Mouse (Mus musculus) midbrain, embryonic 12.5 days (tissue): Measurements from ENCODE around the gene Nprl3. TPM values are rescaled to one million over a fixed set of nuclear protein-coding genes. Genes with fewer than 3 reads are reported as not detected.

Experiments
- ATAC-seq: fragments of 200-750 bp; cut with Nextera tagmentation; 2 replicates; pipeline ENCODE4 v1.8.0; 2017; ENCODE audit warnings: low read depth, moderate TSS enrichment, moderate library complexity; ENCODE audit not compliant: low FRiP score
- H3K27ac ChIP-seq: fragments of 300-500 bp; sonication (generic); replicated peaks from 2 replicates; pipeline ENCODE4 v1.5.1; 2016; ENCODE audit warnings: mild to moderate bottlenecking
- H3K27me3 ChIP-seq: fragments of 300-500 bp; sonication (generic); 2 replicates; pipeline ENCODE4 v1.6.1; 2016; ENCODE audit warnings: mild to moderate bottlenecking
- H3K36me3 ChIP-seq: fragments of 300-500 bp; sonication (generic); 2 replicates; pipeline ENCODE4 v1.6.1; 2016
- H3K4me1 ChIP-seq: fragments of 300-500 bp; sonication (generic); 2 replicates; pipeline ENCODE4 v1.6.1; 2016
- H3K4me2 ChIP-seq: fragments of 300-500 bp; sonication (generic); replicated peaks from 2 replicates; pipeline ENCODE4 v1.6.1; 2016; ENCODE audit warnings: mild to moderate bottlenecking, moderate library complexity
- H3K4me3 ChIP-seq: fragments of 300-500 bp; sonication (generic); 2 replicates; pipeline ENCODE4 v1.5.1; 2016; ENCODE audit warnings: mild to moderate bottlenecking
- H3K9ac ChIP-seq: fragments of 300-500 bp; sonication (generic); replicated peaks from 2 replicates; pipeline ENCODE4 v1.6.1; 2016; ENCODE audit warnings: mild to moderate bottlenecking, moderate library complexity
- H3K9me3 ChIP-seq: fragments of 300-500 bp; sonication (generic); 2 replicates; pipeline ENCODE4 v1.6.1; 2016; ENCODE audit warnings: mild to moderate bottlenecking
- WGBS: fragments of 180-500 bp; shearing (Covaris S2); methylation state at CpG from one replicate; pipeline ENCODE4 v1.1.7; 2016; 5-methylcytosine and 5-hydroxymethylcytosine counted together
- polyA plus RNA-seq: library from polyadenylated mRNA; unstranded; fragments of >200 nt; fragmentation: Nextera tagmentation; extraction: Ambion mirVana; gene quantifications from 2 replicates; pipeline ENCODE4 v1.2.1, GENCODE M21; 2016

Gene Nprl3
- polyA plus RNA-seq, 1 experiment from 2014 or later: 44.7 TPM

DNA sequence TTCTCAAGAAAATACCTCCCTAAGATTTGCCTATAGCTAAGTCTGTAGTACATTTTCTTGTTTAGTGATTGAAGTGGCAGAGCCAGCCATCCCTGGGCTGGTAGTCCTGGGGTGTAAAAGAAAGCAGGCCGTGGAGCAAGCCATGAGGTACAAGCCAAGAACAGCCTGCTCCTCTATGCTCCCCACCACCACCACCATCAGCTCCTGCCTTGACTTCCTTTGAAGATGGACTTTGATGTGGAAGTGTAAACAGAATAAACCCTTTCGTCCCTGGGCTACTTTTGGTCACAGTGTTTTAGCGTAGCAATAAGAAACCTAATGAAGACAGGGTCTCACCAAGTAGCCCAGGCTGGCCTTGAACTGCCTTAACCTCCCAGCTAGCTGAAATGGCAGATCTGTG lies 69.7 kb downstream of the Nprl3 start:
- Histone ChIP-seq H3K9ac (no peak overlapping the region), H3K4me3 (no peak overlapping the region), H3K36me3 (no peaks in the 10 kb centered on the region), H3K27ac (no peak overlapping the region), H3K4me1 (no peaks in the 10 kb centered on the region), H3K9me3 (no peaks in the 10 kb centered on the region), H3K27me3 (peaks cover 4% of the 10 kb centered on the region), H3K4me2 (no peak overlapping the region)
- WGBS: 70% methylated on average over 3 of the region's 3 CpGs
- ATAC-seq: no peak

DNA sequence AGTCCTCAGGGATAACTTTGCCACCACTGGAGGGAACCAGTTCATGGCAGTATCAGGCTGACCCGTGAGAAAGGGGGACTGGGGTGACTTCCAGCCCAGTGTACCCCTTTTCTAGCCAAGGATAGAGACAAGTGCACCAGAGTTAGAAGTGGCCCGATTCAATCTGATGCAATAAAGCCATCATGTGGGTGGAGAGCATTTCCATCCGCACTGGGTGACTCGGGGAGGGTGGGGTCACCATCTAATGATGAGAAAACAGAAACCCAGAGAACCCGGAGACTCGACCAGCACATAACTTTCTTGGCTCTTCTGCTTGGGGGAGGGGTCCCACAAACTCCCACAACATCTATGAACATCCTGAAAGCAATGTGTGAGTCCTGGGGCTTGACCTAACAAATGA lies 70.8 kb downstream of the Nprl3 start:
- no peak overlapping the region for H3K4me3 ChIP-seq
- H3K4me2 ChIP-seq: no peak overlapping the region
- H3K36me3 ChIP-seq: no peaks in the 10 kb centered on the region
- peaks cover 4% of the 10 kb centered on the region; the same call in 1 of the 2 replicates for H3K27me3 ChIP-seq
- 82% methylated on average over 6 of the region's 6 CpGs for WGBS
- no peak for ATAC-seq
- H3K9ac ChIP-seq: no peak overlapping the region
- no peak overlapping the region for H3K27ac ChIP-seq
- no peaks in the 10 kb centered on the region for H3K4me1 ChIP-seq
- no peaks in the 10 kb centered on the region for H3K9me3 ChIP-seq

DNA sequence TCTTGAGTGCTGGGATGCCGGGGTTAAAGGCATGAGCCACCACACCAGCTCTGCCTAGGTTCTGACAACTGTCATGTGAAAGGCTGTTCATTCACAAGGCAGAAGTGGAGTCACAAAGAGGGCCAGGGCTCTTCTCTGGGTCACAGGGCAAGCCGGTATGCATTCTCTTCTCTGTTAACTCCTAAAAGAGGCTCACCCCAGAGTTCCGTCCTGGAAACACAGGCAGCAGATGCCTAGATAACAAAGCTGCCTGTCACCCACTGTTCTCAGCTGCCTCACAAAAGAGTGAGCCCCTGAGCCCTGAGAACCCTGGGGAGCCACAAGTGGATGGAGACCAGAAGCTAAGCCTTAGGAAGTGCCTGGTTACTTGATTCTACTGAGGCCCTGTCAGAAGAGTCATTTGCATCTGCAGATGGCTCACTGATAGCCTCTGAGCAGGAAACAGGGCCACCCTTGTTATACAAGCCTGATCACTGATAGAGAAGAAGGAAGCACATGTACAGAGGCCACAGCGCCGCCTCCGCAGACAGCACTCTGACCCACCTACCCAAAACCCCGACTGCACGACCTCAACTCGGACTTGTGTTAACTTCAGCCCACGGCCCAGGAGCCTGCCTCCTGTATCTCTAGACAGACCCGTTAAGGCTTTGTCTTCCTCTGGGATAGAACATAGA lies 71.5 kb downstream of the Nprl3 start:
- H3K4me1 ChIP-seq: no peaks in the 10 kb centered on the region
- no peak overlapping the region for H3K27ac ChIP-seq
- no peak overlapping the region for H3K9ac ChIP-seq
- H3K4me3 ChIP-seq: no peak overlapping the region
- no peak for ATAC-seq
- WGBS: 23% methylated on average over 11 of the region's 11 CpGs
- H3K9me3 ChIP-seq: no peaks in the 10 kb centered on the region
- no peaks in the 10 kb centered on the region for H3K36me3 ChIP-seq
- H3K4me2 ChIP-seq: no peak overlapping the region
- H3K27me3 ChIP-seq: peaks cover 4% of the 10 kb centered on the region; the same call in 1 of the 2 replicates

- no peak for ATAC-seq
- Histone ChIP-seq H3K9ac (no peak overlapping the region), H3K4me2 (no peak overlapping the region), H3K9me3 (no peaks in the 10 kb centered on the region), H3K4me3 (no peak overlapping the region), H3K4me1 (no peaks in the 10 kb centered on the region), H3K27me3 (peaks cover 4% of the 10 kb centered on the region; the same call in 1 of the 2 replicates), H3K36me3 (no peaks in the 10 kb centered on the region), H3K27ac (no peak overlapping the region)
- 85% methylated on average over 5 of the region's 5 CpGs for WGBS
Observed at GRCm38 (mm10) chr11:32194626-32195025, 72.9 kb downstream of the Nprl3 start.

GRCm38 (mm10) chr11:32194086-32194485 lies 73.4 kb downstream of the Nprl3 start:
- Histone ChIP-seq H3K9me3 (no peaks in the 10 kb centered on the region), H3K4me1 (no peaks in the 10 kb centered on the region), H3K9ac (no peak overlapping the region), H3K27me3 (peaks cover 4% of the 10 kb centered on the region; the same call in 1 of the 2 replicates), H3K36me3 (no peaks in the 10 kb centered on the region), H3K4me2 (no peak overlapping the region), H3K4me3 (no peak overlapping the region), H3K27ac (no peak overlapping the region)
- ATAC-seq: no peak
- WGBS: 88% methylated on average over 10 of the region's 10 CpGs

DNA sequence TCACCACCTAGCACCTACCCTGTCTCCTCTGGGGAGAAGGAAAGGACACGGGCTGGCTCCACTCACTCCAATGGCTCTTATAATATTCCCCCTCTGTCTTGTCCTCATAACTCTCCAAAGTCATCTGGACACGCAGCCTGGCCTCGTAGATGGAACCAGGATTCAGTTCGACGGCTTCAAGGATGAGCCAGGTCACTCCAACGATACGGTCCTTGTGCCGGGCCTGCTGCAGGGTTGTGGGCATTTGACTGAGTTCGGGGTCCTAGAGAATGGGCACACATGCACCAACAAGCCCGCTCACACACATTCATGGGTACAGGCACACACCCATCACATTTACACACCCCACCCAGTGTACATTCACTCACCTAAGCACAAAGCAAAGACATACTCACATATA lies 74.4 kb downstream of the Nprl3 start:
- Histone ChIP-seq H3K4me3 (no peak overlapping the region), H3K9me3 (no peaks in the 10 kb centered on the region), H3K9ac (no peak overlapping the region), H3K4me1 (no peaks in the 10 kb centered on the region), H3K4me2 (no peak overlapping the region), H3K27me3 (peaks cover 4% of the 10 kb centered on the region; the same call in 1 of the 2 replicates), H3K36me3 (no peaks in the 10 kb centered on the region), H3K27ac (no peak overlapping the region)
- whole genome bisulfite sequencing: 92% methylated on average over 10 of the region's 10 CpGs
- ATAC-seq: no peak

- H3K9ac ChIP-seq: no peak overlapping the region
- no peak overlapping the region for H3K4me2 ChIP-seq
- no peak overlapping the region for H3K27ac ChIP-seq
- H3K27me3 ChIP-seq: peaks cover 4% of the 10 kb centered on the region; the same call in 1 of the 2 replicates
- no peaks in the 10 kb centered on the region for H3K4me1 ChIP-seq
- 77% methylated on average over 13 of the region's 13 CpGs for WGBS
- H3K36me3 ChIP-seq: no peaks in the 10 kb centered on the region
- no peak overlapping the region for H3K4me3 ChIP-seq
- H3K9me3 ChIP-seq: no peaks in the 10 kb centered on the region
- ATAC-seq: no peak
Observed at GRCm38 (mm10) chr11:32190603-32191110, 76.8 kb downstream of the Nprl3 start.

- H3K36me3 ChIP-seq: no peaks in the 10 kb centered on the region
- H3K4me2 ChIP-seq: no peak overlapping the region
- H3K9me3 ChIP-seq: no peaks in the 10 kb centered on the region
- ATAC-seq: no peak
- no peak overlapping the region for H3K27ac ChIP-seq
- whole genome bisulfite sequencing: 80% methylated on average over 9 of the region's 9 CpGs
- H3K4me1 ChIP-seq: no peaks in the 10 kb centered on the region
- H3K9ac ChIP-seq: no peak overlapping the region
- H3K4me3 ChIP-seq: no peak overlapping the region
- peaks cover 2% of the 10 kb centered on the region; the same call in 1 of the 2 replicates for H3K27me3 ChIP-seq
Observed at GRCm38 (mm10) chr11:32190119-32190518, 77.4 kb downstream of the Nprl3 start.

- Histone ChIP-seq H3K36me3 (no peaks in the 10 kb centered on the region), H3K4me2 (no peak overlapping the region), H3K27me3 (no peaks in the 10 kb centered on the region), H3K9me3 (no peaks in the 10 kb centered on the region), H3K9ac (no peak overlapping the region), H3K4me3 (no peak overlapping the region), H3K4me1 (no peaks in the 10 kb centered on the region), H3K27ac (no peak overlapping the region)
- WGBS: 70% methylated on average over 5 of the region's 5 CpGs
- ATAC-seq: no peak
Observed at GRCm38 (mm10) chr11:32189434-32189833, 78.1 kb downstream of the Nprl3 start.

DNA sequence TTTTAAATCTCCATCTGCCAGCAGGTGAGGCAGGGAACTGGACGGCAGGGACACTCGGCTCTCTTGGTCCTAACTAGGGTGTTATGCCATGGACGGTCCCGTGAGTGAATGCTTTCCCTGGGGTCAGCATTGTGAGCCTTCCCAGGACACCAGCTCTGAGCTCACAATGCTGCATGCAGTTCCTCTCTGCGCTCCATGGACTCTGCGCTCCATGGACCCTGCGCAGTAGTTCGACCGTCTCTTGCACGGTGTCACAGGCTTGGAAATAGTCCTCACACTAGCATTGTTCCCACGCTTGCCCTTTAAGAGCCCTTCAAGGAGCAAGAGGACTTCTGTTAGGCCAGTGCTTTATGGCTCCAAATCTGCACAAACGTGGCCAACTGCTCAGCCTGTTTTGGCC lies 78.6 kb downstream of the Nprl3 start:
- ATAC-seq: no peak
- Histone ChIP-seq H3K4me2 (no peak overlapping the region), H3K9me3 (no peaks in the 10 kb centered on the region), H3K27ac (no peak overlapping the region), H3K4me1 (no peaks in the 10 kb centered on the region), H3K36me3 (no peaks in the 10 kb centered on the region), H3K9ac (no peak overlapping the region), H3K27me3 (no peaks in the 10 kb centered on the region), H3K4me3 (no peak overlapping the region)
- 83% methylated on average over 12 of the region's 12 CpGs for WGBS

GRCm38 (mm10) chr11:32187256-32187655 lies 80.3 kb downstream of the Nprl3 start:
- ATAC-seq: no peak
- no peak overlapping the region for H3K27ac ChIP-seq
- H3K4me2 ChIP-seq: no peak overlapping the region
- H3K4me1 ChIP-seq: no peaks in the 10 kb centered on the region
- 94% methylated on average over 4 of the region's 4 CpGs for WGBS
- H3K9ac ChIP-seq: no peak overlapping the region
- no peaks in the 10 kb centered on the region for H3K9me3 ChIP-seq
- H3K4me3 ChIP-seq: no peak overlapping the region
- H3K36me3 ChIP-seq: no peaks in the 10 kb centered on the region
- H3K27me3 ChIP-seq: no peaks in the 10 kb centered on the region

DNA sequence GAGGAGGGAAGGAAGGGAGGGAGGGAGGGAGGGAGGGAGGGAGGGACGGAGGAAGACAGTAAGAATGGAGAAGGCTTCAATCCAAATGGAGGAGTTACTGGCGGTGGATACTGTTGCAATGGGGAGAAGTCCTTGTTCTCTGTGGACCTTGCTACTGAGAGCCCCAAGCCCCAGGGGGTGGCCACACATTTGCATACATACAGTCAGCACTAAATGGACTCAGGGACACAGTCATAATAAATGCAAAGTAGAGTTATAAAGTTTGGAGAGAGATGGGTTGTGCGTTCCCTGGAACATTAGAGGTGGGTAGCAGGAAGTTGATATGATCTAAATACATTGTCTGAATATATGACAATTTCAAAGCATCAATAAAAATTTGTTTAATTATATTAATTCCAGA lies 81.5 kb downstream of the Nprl3 start:
- H3K4me3 ChIP-seq: no peak overlapping the region
- no peaks in the 10 kb centered on the region for H3K4me1 ChIP-seq
- H3K27me3 ChIP-seq: no peaks in the 10 kb centered on the region; the same call in 1 of the 2 replicates
- no peaks in the 10 kb centered on the region for H3K9me3 ChIP-seq
- no peak overlapping the region for H3K9ac ChIP-seq
- H3K27ac ChIP-seq: no peak overlapping the region
- WGBS: 74% methylated on average over 3 of the region's 3 CpGs
- H3K4me2 ChIP-seq: no peak overlapping the region
- no peaks in the 10 kb centered on the region for H3K36me3 ChIP-seq
- no peak for ATAC-seq

DNA sequence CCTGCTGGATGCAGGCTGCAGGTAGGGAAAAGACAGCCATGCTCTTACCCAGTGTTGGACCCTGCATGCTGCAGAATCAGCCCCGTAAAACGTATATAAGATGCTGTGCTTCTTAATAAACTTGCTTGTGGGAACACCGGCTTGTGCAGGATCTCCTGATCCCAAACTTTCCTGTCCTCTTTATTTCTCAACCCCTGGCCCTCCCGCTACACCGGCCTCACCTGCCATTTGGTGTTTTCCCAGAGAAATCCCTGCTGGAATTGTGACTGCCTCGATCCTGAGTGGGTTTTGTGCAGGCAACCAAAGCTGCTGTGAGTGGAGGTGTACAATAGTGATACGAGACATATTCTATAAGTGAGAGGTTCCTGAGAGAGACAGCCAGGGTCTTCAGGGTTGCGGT lies 83.0 kb downstream of the Nprl3 start:
- no peak for ATAC-seq
- Histone ChIP-seq H3K4me2 (no peak overlapping the region), H3K9ac (no peak overlapping the region), H3K27ac (no peak overlapping the region), H3K27me3 (no peaks in the 10 kb centered on the region; the same call in 1 of the 2 replicates), H3K4me1 (no peaks in the 10 kb centered on the region), H3K4me3 (no peak overlapping the region), H3K36me3 (no peaks in the 10 kb centered on the region), H3K9me3 (no peaks in the 10 kb centered on the region)
- 91% methylated on average over 8 of the region's 8 CpGs for WGBS
